Mouse (Mus musculus) left cerebral cortex, adult 9 months (tissue): ENCODE data around the gene Mindy3.

Experiments used
- DNase-seq, 2 experiments: peaks; one replicate each; pipeline ENCODE4 v3.0.0; 2022; ENCODE audit warnings: low spot score in 2 of 2

Gene Mindy3

GRCm38 (mm10) chr2:12371401-12371800 is 47.9 kb downstream of the Mindy3 start:
- no peak for DNase-seq

GRCm38 (mm10) chr2:12368451-12368850 is 50.8 kb downstream of the Mindy3 start:
- no peak for DNase-seq

- no peak for DNase-seq
These were observed 51.3 kb downstream of the Mindy3 start for GRCm38 (mm10) chr2:12368016-12368415.

GRCm38 (mm10) chr2:12361310-12361709 is 58.0 kb downstream of the Mindy3 start:
- DNase-seq, result no peak

GRCm38 (mm10) chr2:12354837-12355236 is 64.4 kb downstream of the Mindy3 start:
- DNase-seq, result no peak

GRCm38 (mm10) chr2:12348914-12349313 is 70.4 kb downstream of the Mindy3 start:
- no peak for DNase-seq

GRCm38 (mm10) chr2:12331962-12332361 is 87.3 kb downstream of the Mindy3 start:
- DNase-seq, result no peak

- DNase-seq, result no peak
These were observed 89.7 kb downstream of the Mindy3 start for GRCm38 (mm10) chr2:12329620-12330019.

GRCm38 (mm10) chr2:12329068-12329407 is 90.2 kb downstream of the Mindy3 start:
- DNase-seq, result no peak

- DNase-seq, result no peak
These were observed 90.8 kb downstream of the Mindy3 start for GRCm38 (mm10) chr2:12328355-12329067.

GRCm38 (mm10) chr2:12327691-12328354 is 91.4 kb downstream of the Mindy3 start:
- no peak for DNase-seq

- no peak for DNase-seq
These were observed 92.1 kb downstream of the Mindy3 start for GRCm38 (mm10) chr2:12327216-12327615.

GRCm38 (mm10) chr2:12325868-12326267 is 93.4 kb downstream of the Mindy3 start:
- no peak for DNase-seq

GRCm38 (mm10) chr2:12325417-12325816 is 93.9 kb downstream of the Mindy3 start:
- DNase-seq, result peak in 1 of 2 experiments; percentile 25

- no peak for DNase-seq
These were observed 98.4 kb downstream of the Mindy3 start for GRCm38 (mm10) chr2:12320914-12321313.

- DNase-seq, result no peak
These were observed 100.6 kb downstream of the Mindy3 start for GRCm38 (mm10) chr2:12318715-12319114.

GRCm38 (mm10) chr2:12318036-12318435 is 101.2 kb downstream of the Mindy3 start:
- no peak for DNase-seq

GRCm38 (mm10) chr2:12317343-12317742 is 101.9 kb downstream of the Mindy3 start:
- DNase-seq, result peak in 1 of 2 experiments; percentile 16

GRCm38 (mm10) chr2:12316361-12316760 is 102.9 kb downstream of the Mindy3 start:
- DNase-seq, result no peak

GRCm38 (mm10) chr2:12314028-12314427 is 105.2 kb downstream of the Mindy3 start:
- no peak for DNase-seq

GRCm38 (mm10) chr2:12308466-12308865 is 110.8 kb downstream of the Mindy3 start:
- no peak for DNase-seq

- no peak for DNase-seq
These were observed 112.0 kb downstream of the Mindy3 start for GRCm38 (mm10) chr2:12307311-12307710.

- no peak for DNase-seq
These were observed 114.1 kb downstream of the Mindy3 start for GRCm38 (mm10) chr2:12305064-12305650.
